Comparison of ENCODE assay signal across 7 mouse cellular contexts in genomic region chr3:68045475-68046416, GRCm38 (mm10). TPM values are rescaled to one million over a fixed set of nuclear protein-coding genes. Genes with fewer than 3 reads are reported as not detected.
DNase-seq lines count a peak whose midpoint lies in the region; ATAC-seq and TF ChIP-seq lines count a peak whose summit lies in the region.

No protein-coding gene starts in this region.

- H3K36me3 ChIP-seq in neural tube, embryonic 11.5 days (ENCODE audit: control insufficient read depth, insufficient read depth, low read length) = no peaks in the 10 kb centered on the region
- no peaks in the 10 kb centered on the region for H3K36me3 ChIP-seq in hindbrain, embryonic 12.5 days

- no peak overlapping the region for H3K4me2 ChIP-seq in neural tube, embryonic 11.5 days (ENCODE audit: low read depth)
- H3K4me2 ChIP-seq in hindbrain, embryonic 12.5 days (replicated peaks) = no peak overlapping the region

- TF ChIP-seq CTCF in lung, adult 2 months (IDR thresholded peaks at IDR 0.05; ENCODE audit: insufficient read depth, low read length) = peak; percentile 58; the same call in 1 of the 2 replicates

- H3K27me3 ChIP-seq in neural tube, embryonic 11.5 days (ENCODE audit: control insufficient read depth, insufficient read depth, low read length) = no peaks in the 10 kb centered on the region
- H3K27me3 ChIP-seq in hindbrain, embryonic 12.5 days = no peaks in the 10 kb centered on the region

- no peaks in the 10 kb centered on the region for H3K9me3 ChIP-seq in neural tube, embryonic 11.5 days (ENCODE audit: control insufficient read depth, low read length)
- no peaks in the 10 kb centered on the region for H3K9me3 ChIP-seq in hindbrain, embryonic 12.5 days (replicated peaks)

- no peak for ATAC-seq in neural tube, embryonic 11.5 days (ENCODE audit: insufficient read depth, low FRiP score, low TSS enrichment)
- ATAC-seq in hindbrain, embryonic 12.5 days (ENCODE audit: low FRiP score) = peak; percentile 54

- peak; percentile 58 for DNase-seq in neural tube, embryonic 11.5 days (ENCODE audit: low spot score)
- DNase-seq in neural tube, embryonic 10.5 days (ENCODE audit: extremely low spot score, low spot score) = no peak
- DNase-seq in Muller cell, postnatal 12 days (ENCODE audit: inconsistent ontology term) = peak; percentile 46
- peak; percentile 20 for DNase-seq in cerebellum, postnatal 36 days
- DNase-seq in lung, adult 2 months = no peak
- peak; percentile 61 to 69 for DNase-seq in right cerebral cortex, postnatal 10 days (ENCODE audit: low spot score in 2 of 2)

- 49% methylated on average over 9 of the region's 9 CpGs for WGBS in neural tube, embryonic 11.5 days
- WGBS in hindbrain, embryonic 12.5 days = 50% methylated on average over 9 of the region's 9 CpGs
- 47% methylated on average over 9 of the region's 9 CpGs for WGBS in lung, adult 2 months

- H3K9ac ChIP-seq in neural tube, embryonic 11.5 days (ENCODE audit: low read length) = no peak overlapping the region
- H3K9ac ChIP-seq in hindbrain, embryonic 12.5 days = no peak overlapping the region

- no peaks in the 10 kb centered on the region for H3K4me1 ChIP-seq in neural tube, embryonic 11.5 days (ENCODE audit: control insufficient read depth, insufficient read depth, low read length)
- H3K4me1 ChIP-seq in hindbrain, embryonic 12.5 days = 0 out of 2 replicates have a peak, but pooled peaks cover 3% of the 10 kb centered on the region
- no peaks in the 10 kb centered on the region for H3K4me1 ChIP-seq in lung, adult 2 months (ENCODE audit: control insufficient read depth, insufficient read depth, low read length)

- H3K4me3 ChIP-seq in neural tube, embryonic 11.5 days (ENCODE audit: low read depth, low read length) = no peak overlapping the region
- H3K4me3 ChIP-seq in hindbrain, embryonic 12.5 days = no peak overlapping the region
- H3K4me3 ChIP-seq in lung, adult 2 months (replicated peaks; ENCODE audit: extremely low read depth, low read depth, low read length) = no peak overlapping the region

- no peak for TF ChIP-seq POLR2A in lung, adult 2 months (IDR thresholded peaks at IDR 0.05; ENCODE audit: borderline replicate concordance, extremely low read depth, low read depth, low read length)

- H3K27ac ChIP-seq in neural tube, embryonic 11.5 days (ENCODE audit: low read depth, low read length) = no peak overlapping the region
- no peak overlapping the region for H3K27ac ChIP-seq in hindbrain, embryonic 12.5 days

RNA-seq across cellular contexts. Expression of gene Schip1, which starts 18.9 kb away (rescaled TPM):
- 85.5 and 87.2 TPM in 2 replicates for polyA plus RNA-seq in neural tube, embryonic 11.5 days (2014; fragmentation: Nextera tagmentation; extraction: Ambion mirVana)
- polyA plus RNA-seq in hindbrain, embryonic 12.5 days (2016; fragmentation: Nextera tagmentation; extraction: Ambion mirVana) = 114 and 127 TPM in 2 replicates
- 22.5 and 29.5 TPM in 2 replicates for polyA plus RNA-seq in lung, adult 2 months (2012; rRNA removed)

Comparison
In these comparisons a context has a peak if more than half of its experiments do, and no peak if none do; other contexts are left out.
1. DNase-seq: peak in neural tube, embryonic 11.5 days (single experiment), Muller cell, postnatal 12 days (single experiment), cerebellum, postnatal 36 days (2 of 2) and right cerebral cortex, postnatal 10 days (2 of 2); none in neural tube, embryonic 10.5 days (single experiment) and lung, adult 2 months (single experiment).